Mouse (Mus musculus): ENCODE data around the gene Rassf3. TPM values are rescaled to one million over a fixed set of nuclear protein-coding genes. Genes with fewer than 3 reads are reported as not detected.

Gene Rassf3
- total and polyA plus RNA-seq, 2 experiments from 2014 or later = 3.0 to 5.8 TPM

GRCm38 (mm10) chr10:121374013-121374412, 102.1 kb downstream of the Rassf3 start:
- Histone ChIP-seq H3K4me2 (ENCODE audit: low read depth, low read length, poor library complexity, severe bottlenecking) (no peak overlapping the region), H3K36me3 (ENCODE audit: insufficient read depth, low read length) (peaks cover 57% of the 10 kb centered on the region), H3K9me3 (ENCODE audit: low read length) (no peaks in the 10 kb centered on the region), H3K4me1 (ENCODE audit: insufficient read depth, low read length) (no peaks in the 10 kb centered on the region), H3K9ac (replicated peaks; ENCODE audit: low read length, poor library complexity, severe bottlenecking) (no peak overlapping the region), H3K27me3 (ENCODE audit: insufficient read depth, low read length) (no peaks in the 10 kb centered on the region), H3K27ac (ENCODE audit: low read depth, low read length) (no peak overlapping the region), H3K4me3 (ENCODE audit: low read depth, low read length) (no peak overlapping the region)
- no peak for ATAC-seq (ENCODE audit: low FRiP score)
- no peak for TF ChIP-seq CTCF (IDR thresholded peaks at IDR 0.05)
- WGBS = 82% methylated on average over 12 of the region's 12 CpGs
- DNase-seq (ENCODE audit: low spot score) = no peak

- ATAC-seq (ENCODE audit: low FRiP score) (no peak), DNase-seq (ENCODE audit: low spot score) (no peak)
- Histone ChIP-seq H3K27me3 (ENCODE audit: insufficient read depth, low read length) (no peaks in the 10 kb centered on the region), H3K36me3 (ENCODE audit: insufficient read depth, low read length) (peaks cover 28% of the 10 kb centered on the region), H3K4me2 (ENCODE audit: low read depth, low read length, poor library complexity, severe bottlenecking) (no peak overlapping the region), H3K27ac (ENCODE audit: low read depth, low read length) (no peak overlapping the region), H3K4me1 (ENCODE audit: insufficient read depth, low read length) (peaks cover 6% of the 10 kb centered on the region; the same call in 1 of the 2 replicates), H3K9me3 (ENCODE audit: low read length) (no peaks in the 10 kb centered on the region), H3K9ac (replicated peaks; ENCODE audit: low read length, poor library complexity, severe bottlenecking) (no peak overlapping the region), H3K4me3 (ENCODE audit: low read depth, low read length) (no peak overlapping the region)
- TF ChIP-seq CTCF (IDR thresholded peaks at IDR 0.05) = peak; percentile 50
- WGBS = 91% methylated on average over 6 of the region's 6 CpGs
Observed at GRCm38 (mm10) chr10:121370777-121371176, 105.4 kb downstream of the Rassf3 start.

GRCm38 (mm10) chr10:121368783-121369465, 107.2 kb downstream of the Rassf3 start:
- ATAC-seq (ENCODE audit: low FRiP score) (no peak), DNase-seq (ENCODE audit: low spot score) (no peak)
- TF ChIP-seq CTCF (IDR thresholded peaks at IDR 0.05) = no peak
- 72% methylated on average over 18 of the region's 18 CpGs for WGBS
- H3K9ac ChIP-seq (replicated peaks; ENCODE audit: low read length, poor library complexity, severe bottlenecking) = no peak overlapping the region
- H3K9me3 ChIP-seq (ENCODE audit: low read length) = no peaks in the 10 kb centered on the region
- no peak overlapping the region for H3K4me3 ChIP-seq (ENCODE audit: low read depth, low read length)
- no peak overlapping the region for H3K27ac ChIP-seq (ENCODE audit: low read depth, low read length)
- H3K4me1 ChIP-seq (ENCODE audit: insufficient read depth, low read length) = peaks cover 6% of the 10 kb centered on the region; the same call in 1 of the 2 replicates
- H3K36me3 ChIP-seq (ENCODE audit: insufficient read depth, low read length) = peaks cover 17% of the 10 kb centered on the region
- no peak overlapping the region for H3K4me2 ChIP-seq (ENCODE audit: low read depth, low read length, poor library complexity, severe bottlenecking)
- no peaks in the 10 kb centered on the region for H3K27me3 ChIP-seq (ENCODE audit: insufficient read depth, low read length)

GRCm38 (mm10) chr10:121367780-121368179, 108.4 kb downstream of the Rassf3 start:
- Histone ChIP-seq H3K9me3 (ENCODE audit: low read length) (no peaks in the 10 kb centered on the region), H3K27ac (ENCODE audit: low read depth, low read length) (no peak overlapping the region), H3K4me3 (ENCODE audit: low read depth, low read length) (no peak overlapping the region), H3K27me3 (ENCODE audit: insufficient read depth, low read length) (no peaks in the 10 kb centered on the region), H3K36me3 (ENCODE audit: insufficient read depth, low read length) (peaks cover 10% of the 10 kb centered on the region; the same call in 1 of the 2 replicates), H3K4me2 (ENCODE audit: low read depth, low read length, poor library complexity, severe bottlenecking) (no peak overlapping the region), H3K4me1 (ENCODE audit: insufficient read depth, low read length) (peaks cover 6% of the 10 kb centered on the region; the same call in 1 of the 2 replicates), H3K9ac (replicated peaks; ENCODE audit: low read length, poor library complexity, severe bottlenecking) (no peak overlapping the region)
- no peak for DNase-seq (ENCODE audit: low spot score)
- WGBS = 90% methylated on average over 9 of the region's 9 CpGs
- no peak for TF ChIP-seq CTCF (IDR thresholded peaks at IDR 0.05)
- no peak for ATAC-seq (ENCODE audit: low FRiP score)

- no peak overlapping the region for H3K9ac ChIP-seq (replicated peaks; ENCODE audit: low read length, poor library complexity, severe bottlenecking)
- no peak for TF ChIP-seq CTCF (IDR thresholded peaks at IDR 0.05)
- peaks cover 6% of the 10 kb centered on the region; the same call in 1 of the 2 replicates for H3K4me1 ChIP-seq (ENCODE audit: insufficient read depth, low read length)
- peaks cover 10% of the 10 kb centered on the region; the same call in 1 of the 2 replicates for H3K36me3 ChIP-seq (ENCODE audit: insufficient read depth, low read length)
- ATAC-seq (ENCODE audit: low FRiP score) (no peak), DNase-seq (ENCODE audit: low spot score) (no peak)
- H3K9me3 ChIP-seq (ENCODE audit: low read length) = no peaks in the 10 kb centered on the region
- WGBS = 83% methylated on average over 13 of the region's 13 CpGs
- H3K4me2 ChIP-seq (ENCODE audit: low read depth, low read length, poor library complexity, severe bottlenecking) = no peak overlapping the region
- H3K27ac ChIP-seq (ENCODE audit: low read depth, low read length) = no peak overlapping the region
- H3K4me3 ChIP-seq (ENCODE audit: low read depth, low read length) = no peak overlapping the region
- H3K27me3 ChIP-seq (ENCODE audit: insufficient read depth, low read length) = no peaks in the 10 kb centered on the region
Observed at GRCm38 (mm10) chr10:121367271-121367670, 108.9 kb downstream of the Rassf3 start.

GRCm38 (mm10) chr10:121365781-121366272, 110.3 kb downstream of the Rassf3 start:
- no peaks in the 10 kb centered on the region for H3K9me3 ChIP-seq (ENCODE audit: low read length)
- ATAC-seq (ENCODE audit: low FRiP score) (no peak), DNase-seq (ENCODE audit: low spot score) (no peak)
- H3K9ac ChIP-seq (replicated peaks; ENCODE audit: low read length, poor library complexity, severe bottlenecking) = peak overlapping the region; percentile 84
- H3K27ac ChIP-seq (ENCODE audit: low read depth, low read length) = no peak overlapping the region
- H3K4me1 ChIP-seq (ENCODE audit: insufficient read depth, low read length) = peaks cover 6% of the 10 kb centered on the region; the same call in 1 of the 2 replicates
- 9% methylated on average over 9 of the region's 9 CpGs for WGBS
- peak overlapping the region; percentile 94 for H3K4me3 ChIP-seq (ENCODE audit: low read depth, low read length)
- no peaks in the 10 kb centered on the region for H3K27me3 ChIP-seq (ENCODE audit: insufficient read depth, low read length)
- no peak for TF ChIP-seq CTCF (IDR thresholded peaks at IDR 0.05)
- H3K4me2 ChIP-seq (ENCODE audit: low read depth, low read length, poor library complexity, severe bottlenecking) = peak overlapping the region; percentile 90
- H3K36me3 ChIP-seq (ENCODE audit: insufficient read depth, low read length) = peaks cover 6% of the 10 kb centered on the region; the same call in 1 of the 2 replicates

All from midbrain, postnatal 0 days (tissue).